Mouse (Mus musculus): ENCODE measurements around the gene Utrn. TPM values are rescaled to one million over a fixed set of nuclear protein-coding genes. Genes with fewer than 3 reads are reported as not detected.
A peak's percentile ranks its signal among the peaks of the same experiment; 100 is the strongest.

Utrn gene
- polyA plus RNA-seq, 1 experiment from 2014 or later: 75.8 TPM

DNA sequence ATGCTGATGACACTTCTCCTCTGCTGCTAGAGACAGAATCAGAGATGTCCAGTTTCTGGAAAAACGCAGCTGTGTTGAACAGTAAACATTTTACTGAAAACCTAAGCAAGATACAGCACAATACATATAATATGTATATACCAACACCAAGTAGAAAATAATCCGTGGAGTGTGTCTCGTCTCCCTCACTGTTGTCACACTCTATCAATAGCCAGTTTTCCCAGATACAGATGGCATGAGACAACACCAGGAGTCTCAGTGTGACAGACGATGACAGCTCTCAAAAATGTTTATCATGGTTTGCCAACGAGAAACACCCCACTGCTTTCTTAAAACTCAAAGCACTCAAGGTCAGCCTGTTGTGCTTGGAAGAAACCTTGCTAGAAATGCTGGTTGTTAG lies 515.1 kb downstream of the Utrn start:
- Histone ChIP-seq H3K36me3 (ENCODE audit: control insufficient read depth, insufficient read depth, low read length) (no peaks in the 10 kb centered on the region), H3K27ac (ENCODE audit: low read length) (peak overlapping the region; percentile 14; the same call in 1 of the 2 replicates), H3K27me3 (ENCODE audit: control insufficient read depth, insufficient read depth, low read depth, low read length) (no peaks in the 10 kb centered on the region), H3K9ac (ENCODE audit: low read length) (no peak overlapping the region), H3K9me3 (ENCODE audit: control insufficient read depth, low read length) (no peaks in the 10 kb centered on the region), H3K4me1 (replicated peaks; ENCODE audit: control insufficient read depth, insufficient read depth, low read length) (no peaks in the 10 kb centered on the region), H3K4me2 (ENCODE audit: low read depth, low read length) (no peak overlapping the region), H3K4me3 (ENCODE audit: low read length) (no peak overlapping the region)
- peak; percentile 57; the same call in 1 of the 2 replicates for ATAC-seq (ENCODE audit: low read depth)
- 44% methylated on average over 5 of the region's 5 CpGs for WGBS

DNA sequence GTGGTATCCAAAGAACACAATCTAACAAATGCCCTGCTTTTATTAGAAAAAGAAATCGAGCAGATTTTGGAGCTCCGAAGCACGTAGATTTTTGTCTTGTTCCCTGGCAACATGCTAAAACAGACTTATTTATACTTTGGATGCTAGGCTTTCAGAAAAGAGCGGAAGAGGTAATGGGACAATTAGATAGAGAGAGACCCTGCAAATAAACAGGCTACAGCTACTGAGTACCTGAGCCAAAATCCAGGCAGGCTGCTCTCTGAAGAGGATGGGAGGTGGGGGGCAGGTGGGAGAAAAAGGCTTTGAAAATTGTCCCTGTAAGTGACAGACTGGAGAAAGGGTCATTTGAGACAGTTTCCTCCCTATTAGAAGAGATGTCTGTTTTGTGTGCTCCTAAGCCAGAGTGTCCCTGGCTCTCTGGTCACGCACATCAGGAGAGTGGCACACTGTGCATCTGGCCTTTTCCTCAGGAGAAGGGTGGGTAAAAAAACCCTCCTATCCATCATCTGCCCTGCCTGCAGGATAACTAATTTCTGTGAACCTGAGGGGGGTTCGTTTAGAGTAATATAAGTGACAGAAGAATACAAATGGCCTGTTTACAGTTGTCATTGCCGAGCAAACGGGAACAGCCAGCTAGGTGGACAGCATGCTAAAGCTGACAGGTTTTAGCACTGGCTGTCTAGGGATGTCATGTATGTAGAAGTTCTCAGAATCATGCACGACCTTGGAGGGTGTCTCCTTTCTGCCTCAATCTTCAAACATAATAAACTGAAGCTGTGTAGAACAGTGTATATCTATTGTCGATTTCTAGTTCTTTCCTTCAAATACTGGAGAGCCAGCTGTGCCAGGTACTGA lies 529.2 kb downstream of the Utrn start:
- Histone ChIP-seq H3K27me3 (ENCODE audit: control insufficient read depth, insufficient read depth, low read depth, low read length) (no peaks in the 10 kb centered on the region), H3K36me3 (ENCODE audit: control insufficient read depth, insufficient read depth, low read length) (no peaks in the 10 kb centered on the region), H3K9me3 (ENCODE audit: control insufficient read depth, low read length) (no peaks in the 10 kb centered on the region), H3K4me1 (replicated peaks; ENCODE audit: control insufficient read depth, insufficient read depth, low read length) (no peaks in the 10 kb centered on the region), H3K4me3 (ENCODE audit: low read length) (no peak overlapping the region), H3K9ac (ENCODE audit: low read length) (no peak overlapping the region), H3K4me2 (ENCODE audit: low read depth, low read length) (no peak overlapping the region), H3K27ac (ENCODE audit: low read length) (no peak overlapping the region)
- ATAC-seq (ENCODE audit: low read depth): no peak
- 59% methylated on average over 10 of the region's 10 CpGs for WGBS

DNA sequence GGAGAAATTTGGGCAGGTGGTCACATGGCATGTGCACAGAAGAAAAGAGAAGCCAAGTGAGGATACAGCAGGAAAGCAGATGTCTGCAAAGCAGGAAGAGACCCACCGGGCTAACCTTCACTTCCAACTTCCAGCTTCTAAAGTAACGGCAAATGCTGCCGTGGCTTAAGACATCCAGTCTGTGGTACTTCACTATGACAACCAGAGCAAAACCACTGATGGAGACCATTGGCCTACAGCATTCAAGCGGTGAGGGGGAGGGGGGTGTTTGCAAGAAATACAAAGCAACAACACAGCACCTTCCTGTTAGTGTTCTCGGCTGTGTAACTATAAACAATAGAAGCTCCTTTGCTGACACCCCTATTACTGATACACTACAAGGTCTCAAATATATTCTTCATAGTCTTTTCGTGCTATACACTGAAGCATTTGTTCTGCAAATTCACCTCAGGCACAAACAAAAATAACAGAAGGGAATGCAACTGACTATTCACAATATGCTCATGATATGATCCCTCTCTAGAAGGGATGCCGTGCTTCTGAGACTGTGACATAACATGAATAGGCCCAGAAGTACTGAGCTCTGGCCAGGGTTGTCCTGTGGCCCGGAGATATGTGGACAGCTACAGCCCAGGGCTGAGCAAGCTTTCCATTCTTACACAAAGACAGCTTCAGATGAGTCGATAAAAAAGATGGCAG lies 530.0 kb downstream of the Utrn start:
- 74% methylated on average over 9 of the region's 9 CpGs for WGBS
- H3K27ac ChIP-seq (ENCODE audit: low read length): no peak overlapping the region
- no peaks in the 10 kb centered on the region for H3K4me1 ChIP-seq (replicated peaks; ENCODE audit: control insufficient read depth, insufficient read depth, low read length)
- no peak overlapping the region for H3K4me3 ChIP-seq (ENCODE audit: low read length)
- no peak for ATAC-seq (ENCODE audit: low read depth)
- no peak overlapping the region for H3K9ac ChIP-seq (ENCODE audit: low read length)
- no peak overlapping the region for H3K4me2 ChIP-seq (ENCODE audit: low read depth, low read length)
- no peaks in the 10 kb centered on the region for H3K9me3 ChIP-seq (ENCODE audit: control insufficient read depth, low read length)
- H3K27me3 ChIP-seq (ENCODE audit: control insufficient read depth, insufficient read depth, low read depth, low read length): no peaks in the 10 kb centered on the region
- no peaks in the 10 kb centered on the region for H3K36me3 ChIP-seq (ENCODE audit: control insufficient read depth, insufficient read depth, low read length)

Other genes starting within 250 kb of the Utrn start
- 2.2 and 2.7 TPM in 2 replicates for gene Stx11, start 94.9 kb upstream of the Utrn start, polyA plus RNA-seq (2015; fragmentation: Nextera tagmentation; extraction: Ambion mirVana)
- gene Sf3b5, start 136.0 kb upstream of the Utrn start, polyA plus RNA-seq (2015; fragmentation: Nextera tagmentation; extraction: Ambion mirVana): 34.5 TPM in 2 replicates
- gene Plagl1, start 191.1 kb upstream of the Utrn start, polyA plus RNA-seq (2015; fragmentation: Nextera tagmentation; extraction: Ambion mirVana): 142 and 145 TPM in 2 replicates

All from lung, embryonic 16.5 days (tissue).